Mouse (Mus musculus) cerebellum, adult 2 months (tissue): ENCODE data around the gene Nkx2-9. TPM values are rescaled to one million over a fixed set of nuclear protein-coding genes. Genes with fewer than 3 reads are reported as not detected.

Source experiments
- DNase-seq, 2 experiments: peaks; one replicate each; pipeline ENCODE4 v3.0.0; 2021
- H3K27ac ChIP-seq: fragments of 200-500 bp; 2 replicates; pipeline ENCODE4 v1.5.1; 2012; ENCODE audit warnings: low read length, control low read depth, inconsistent platforms; ENCODE audit not compliant: insufficient read depth
- H3K27me3 ChIP-seq: fragments of 200-500 bp; 2 replicates; pipeline ENCODE4 v1.6.1; 2012; ENCODE audit warnings: inconsistent platforms, mild to moderate bottlenecking, low read length, moderate library complexity; ENCODE audit not compliant: control insufficient read depth, insufficient read depth
- H3K4me1 ChIP-seq: fragments of 200-500 bp; 2 replicates; pipeline ENCODE4 v1.6.1; 2011; ENCODE audit warnings: low read length; ENCODE audit not compliant: control insufficient read depth, insufficient read depth
- H3K4me3 ChIP-seq: fragments of 200-500 bp; replicated peaks from 2 replicates; pipeline ENCODE3; 2011; ENCODE audit warnings: mild to moderate bottlenecking, low read depth, low read length, control low read depth; ENCODE audit not compliant: insufficient read depth
- CTCF ChIP-seq: fragments of 200-500 bp; IDR thresholded peaks from 2 replicates; pipeline ENCODE4 v1.5.1; 2011; ENCODE audit warnings: low read depth, mild to moderate bottlenecking, control low read depth, low read length, moderate library complexity, borderline replicate concordance; ENCODE audit not compliant: insufficient read depth
- POLR2A ChIP-seq: fragments of 200-500 bp; IDR thresholded peaks from 2 replicates; pipeline ENCODE4 v1.6.1; 2011; ENCODE audit warnings: low read length, control low read depth, borderline replicate concordance; ENCODE audit not compliant: insufficient read depth
- WGBS: fragments of 180-500 bp; shearing (Covaris S2); methylation state at CpG from one replicate; pipeline ENCODE4 v1.1.7; 2018; 5-methylcytosine and 5-hydroxymethylcytosine counted together
- polyA plus RNA-seq: library from polyadenylated mRNA; depleted of rRNA; stranded (reverse); fragments of >200 nt; gene quantifications from 2 replicates; pipeline ENCODE4 v1.2.3, GENCODE M21; 2012; rRNA removed

Gene Nkx2-9
- polyA plus RNA-seq, 1 experiment = 4.9 TPM

- 2% methylated on average over 6 of the region's 6 CpGs for WGBS
- Histone ChIP-seq H3K27ac (no peak overlapping the region), H3K4me3 (no peak overlapping the region), H3K4me1 (no peaks in the 10 kb centered on the region; the same call in 1 of the 2 replicates), H3K27me3 (peaks cover 6% of the 10 kb centered on the region; the same call in 1 of the 2 replicates)
- DNase-seq = no peak
- TF ChIP-seq CTCF (no peak), POLR2A (no peak)
Observed at GRCm38 (mm10) chr12:56613438-56613830, 350 bp upstream of the Nkx2-9 start.

GRCm38 (mm10) chr12:56612349-56612735 is 742 bp downstream of the Nkx2-9 start:
- H3K27me3 ChIP-seq = peaks cover 6% of the 10 kb centered on the region; the same call in 1 of the 2 replicates

GRCm38 (mm10) chr12:56611504-56612348 is 1.4 kb downstream of the Nkx2-9 start:
- Histone ChIP-seq H3K4me3 (no peak overlapping the region), H3K4me1 (no peaks in the 10 kb centered on the region; the same call in 1 of the 2 replicates), H3K27me3 (peaks cover 6% of the 10 kb centered on the region; the same call in 1 of the 2 replicates), H3K27ac (no peak overlapping the region)
- under 1% methylated on average over 57 of the region's 57 CpGs for WGBS
- peak in 1 of 2 experiments; percentile 10 for DNase-seq
- TF ChIP-seq CTCF = no peak
- TF ChIP-seq POLR2A = no peak

More at GRCm38 (mm10) chr12:56612349-56612735, 742 bp downstream of the Nkx2-9 start:
- H3K4me3 ChIP-seq = no peak overlapping the region
- no peaks in the 10 kb centered on the region; the same call in 1 of the 2 replicates for H3K4me1 ChIP-seq
- WGBS = under 1% methylated on average over 10 of the region's 10 CpGs
- H3K27ac ChIP-seq = no peak overlapping the region
- DNase-seq = no peak
- TF ChIP-seq POLR2A (no peak), CTCF (no peak)

- peaks cover 6% of the 10 kb centered on the region; the same call in 1 of the 2 replicates for H3K27me3 ChIP-seq
- no peak for DNase-seq
- TF ChIP-seq CTCF (no peak), POLR2A (no peak)
- WGBS = 6% methylated on average over 6 of the region's 6 CpGs
- no peak overlapping the region for H3K27ac ChIP-seq
- H3K4me1 ChIP-seq = no peaks in the 10 kb centered on the region; the same call in 1 of the 2 replicates
- no peak overlapping the region for H3K4me3 ChIP-seq
Observed at GRCm38 (mm10) chr12:56610851-56611250, 2.2 kb downstream of the Nkx2-9 start.

- Histone ChIP-seq H3K4me3 (no peak overlapping the region), H3K27me3 (no peaks in the 10 kb centered on the region; the same call in 1 of the 2 replicates), H3K4me1 (no peaks in the 10 kb centered on the region), H3K27ac (no peak overlapping the region)
- 10% methylated on average over 4 of the region's 4 CpGs for WGBS
- peak; percentile 30; the same call in 1 of the 2 replicates for TF ChIP-seq CTCF
- TF ChIP-seq POLR2A = no peak
- DNase-seq = peak in 1 of 2 experiments; percentile 21
Observed at GRCm38 (mm10) chr12:56591722-56592121, 21.4 kb downstream of the Nkx2-9 start.

- DNase-seq = no peak
- H3K27me3 ChIP-seq = no peaks in the 10 kb centered on the region
- WGBS = 32% methylated on average over 6 of the region's 6 CpGs
- H3K4me3 ChIP-seq = no peak overlapping the region
- H3K27ac ChIP-seq = no peak overlapping the region
- TF ChIP-seq CTCF (no peak), POLR2A (no peak)
- H3K4me1 ChIP-seq = no peaks in the 10 kb centered on the region
Observed at GRCm38 (mm10) chr12:56587830-56588229, 25.3 kb downstream of the Nkx2-9 start.

Other genes with a start within 250 kb of the Nkx2-9 start
- not detected in 2 replicates for gene Nkx2-1, start 76.4 kb downstream of the Nkx2-9 start, polyA plus RNA-seq
- not detected in 2 replicates for gene Pax9, start 78.5 kb upstream of the Nkx2-9 start, polyA plus RNA-seq